Mouse (Mus musculus) liver, embryonic 14.5 days (tissue): ENCODE data around the gene Slc24a2.

Source experiments
- CTCF ChIP-seq: IDR thresholded peaks from 2 replicates; pipeline ENCODE4 v1.5.1; 2016; ENCODE audit warnings: antibody characterized with exemption, low read depth, control low read depth
- EP300 ChIP-seq: IDR thresholded peaks from 2 replicates; pipeline ENCODE4 v1.6.1; 2016; ENCODE audit warnings: antibody characterized with exemption, low read depth

DNA sequence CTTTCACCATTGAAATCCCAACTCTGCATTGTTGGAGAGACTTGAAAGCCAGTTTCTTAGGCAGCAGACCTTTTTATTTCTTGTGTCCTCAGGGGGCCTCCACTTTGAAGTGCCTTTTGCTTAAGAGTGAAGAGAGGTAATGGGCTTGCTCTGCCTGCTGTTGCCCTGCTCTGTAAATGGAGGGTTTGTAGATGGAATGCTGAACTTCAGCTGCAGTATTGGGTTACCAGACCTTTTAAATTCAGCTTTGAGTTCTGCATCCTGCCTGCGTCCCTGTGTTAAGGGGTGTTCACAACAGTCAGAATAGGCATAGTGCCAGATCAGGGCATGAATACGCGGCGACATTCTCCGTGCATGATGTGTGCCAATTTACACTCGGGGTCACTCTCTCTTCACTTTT is 241.0 kb downstream of the Slc24a2 start:
- no peak for TF ChIP-seq CTCF
- no peak for TF ChIP-seq EP300
